Mouse (Mus musculus) liver, postnatal 0 days (tissue): ENCODE results near the gene D630023F18Rik. TPM values are rescaled to one million over a fixed set of nuclear protein-coding genes. Genes with fewer than 3 reads are reported as not detected.

Source experiments
- ATAC-seq: fragments of 200-750 bp; cut with Nextera tagmentation; 2 replicates; pipeline ENCODE4 v1.8.0; 2017; ENCODE audit warnings: mild to moderate bottlenecking, moderate library complexity
- DNase-seq: peaks from one replicate; pipeline ENCODE4 v3.0.0-alpha.2; 2016
- H3K27ac ChIP-seq: fragments of 300-500 bp; sonication (generic); 2 replicates; pipeline ENCODE4 v1.5.1; 2014; ENCODE audit warnings: antibody characterized with exemption, moderate library complexity, mild to moderate bottlenecking, low read depth
- H3K27me3 ChIP-seq: fragments of 300-500 bp; sonication (generic); 2 replicates; pipeline ENCODE4 v1.6.1; 2014; ENCODE audit warnings: low read length, control low read depth, mixed read lengths; ENCODE audit not compliant: insufficient read depth
- H3K36me3 ChIP-seq: fragments of 300-500 bp; sonication (generic); replicated peaks from 2 replicates; pipeline ENCODE4 v1.6.1; 2014; ENCODE audit warnings: mild to moderate bottlenecking, control low read depth, low read length, moderate library complexity, mixed read lengths; ENCODE audit not compliant: insufficient read depth
- H3K4me1 ChIP-seq: fragments of 300-500 bp; sonication (generic); 2 replicates; pipeline ENCODE4 v1.6.1; 2014; ENCODE audit warnings: antibody characterized with exemption, mild to moderate bottlenecking, control low read depth; ENCODE audit not compliant: insufficient read depth
- H3K4me2 ChIP-seq: fragments of 300-500 bp; sonication (generic); 2 replicates; pipeline ENCODE4 v1.6.1; 2014; ENCODE audit warnings: low read depth, mild to moderate bottlenecking, low read length, moderate library complexity, mixed read lengths
- H3K4me3 ChIP-seq: fragments of 300-500 bp; sonication (generic); 2 replicates; pipeline ENCODE4 v1.5.1; 2014; ENCODE audit warnings: low read depth, low read length
- H3K9ac ChIP-seq: fragments of 300-500 bp; sonication (generic); replicated peaks from 2 replicates; pipeline ENCODE4 v1.6.1; 2014; ENCODE audit warnings: mild to moderate bottlenecking, moderate library complexity
- H3K9me3 ChIP-seq: fragments of 300-500 bp; sonication (generic); 2 replicates; pipeline ENCODE4 v1.6.1; 2016; ENCODE audit warnings: mild to moderate bottlenecking, control low read depth, low read length, mixed read lengths
- CTCF ChIP-seq: sonication (generic); IDR thresholded peaks from 2 replicates; pipeline ENCODE4 v1.5.1; 2016; ENCODE audit warnings: antibody characterized with exemption, low read depth
- EP300 ChIP-seq: IDR thresholded peaks from 2 replicates; pipeline ENCODE4 v1.6.1; 2016; ENCODE audit warnings: antibody characterized with exemption, low read depth, mild to moderate bottlenecking
- WGBS: fragments of 180-500 bp; shearing (Covaris S2); extraction: QIAGEN DNeasy Blood & Tissue Kit; methylation state at CpG from one replicate; pipeline ENCODE4 v1.1.7; 2014; ENCODE audit not compliant: insufficient replicate concordance; 5-methylcytosine and 5-hydroxymethylcytosine counted together
- polyA plus RNA-seq: library from polyadenylated mRNA; unstranded; fragments of >200 nt; fragmentation: Nextera tagmentation; extraction: Ambion mirVana; gene quantifications from 2 replicates; pipeline ENCODE4 v1.2.1, GENCODE M21; 2015

The D630023F18Rik gene
- polyA plus RNA-seq, 1 experiment from 2014 or later = 0.12 TPM

DNA sequence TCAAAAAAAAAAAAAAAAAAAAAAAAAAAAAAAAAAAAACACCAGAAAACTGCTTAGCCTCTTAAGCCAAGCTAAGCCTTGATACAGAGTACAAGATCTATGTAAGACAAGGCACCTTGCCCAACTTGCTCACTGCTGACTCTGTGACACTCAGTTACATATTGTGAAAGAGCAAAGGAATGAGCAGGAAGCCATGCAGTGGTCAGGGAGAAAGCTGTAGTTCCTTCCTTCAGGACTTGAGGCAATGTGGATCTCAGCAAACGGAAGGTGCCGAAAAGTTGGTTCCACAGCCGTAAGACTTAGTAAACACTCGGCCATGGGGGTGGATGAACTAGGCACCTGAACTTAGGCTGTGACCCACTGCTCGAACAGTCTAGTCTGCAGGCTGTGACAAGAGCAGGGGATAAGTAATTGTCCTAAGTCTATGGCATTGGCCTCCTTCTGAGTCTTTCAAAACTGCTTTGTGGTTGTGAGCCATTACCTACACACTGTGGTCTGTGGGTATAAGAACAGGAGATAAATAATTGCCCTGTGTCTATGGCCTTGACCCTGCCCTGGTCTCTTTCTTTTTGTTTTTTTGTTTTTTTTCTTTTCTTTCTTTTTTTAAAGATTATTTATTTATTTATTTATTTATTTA, 9.4 kb downstream of the D630023F18Rik start:
- DNase-seq = no peak
- TF ChIP-seq CTCF (no peak), EP300 (no peak)

DNA sequence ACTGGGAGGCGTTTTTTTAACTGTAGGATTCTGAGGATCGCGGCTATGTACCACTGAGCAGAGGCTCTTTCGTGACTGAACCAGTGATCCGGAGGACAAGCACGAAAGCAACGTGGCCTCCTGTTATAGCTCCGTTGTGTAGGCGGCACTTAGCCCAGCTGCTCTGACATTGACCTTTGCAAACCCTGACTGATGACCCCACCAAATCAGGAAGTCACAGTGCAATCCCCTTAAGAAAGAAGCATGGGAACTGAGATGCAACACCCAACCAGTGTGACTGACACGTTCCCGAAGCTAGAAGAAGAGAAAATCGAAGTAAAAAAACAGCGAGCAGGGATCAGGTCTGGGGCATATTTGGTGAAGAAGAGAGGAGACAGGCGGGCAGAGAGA, 10.2 kb downstream of the D630023F18Rik start:
- WGBS = 30% methylated on average over 14 of the region's 14 CpGs

More for the DNA sequence above, 9.4 kb downstream of the D630023F18Rik start:
- no peaks in the 10 kb centered on the region for H3K36me3 ChIP-seq
- WGBS = 62% methylated on average over 5 of the region's 5 CpGs
- ATAC-seq = peak; percentile 71
- no peak overlapping the region for H3K9ac ChIP-seq
- peaks cover 5% of the 10 kb centered on the region for H3K4me1 ChIP-seq
- H3K27ac ChIP-seq = peak overlapping the region; percentile 60
- H3K9me3 ChIP-seq = no peaks in the 10 kb centered on the region
- H3K27me3 ChIP-seq = no peaks in the 10 kb centered on the region
- H3K4me2 ChIP-seq = no peak overlapping the region
- H3K4me3 ChIP-seq = no peak overlapping the region

GRCm38 (mm10) chr1:65112031-65112806, 10.8 kb downstream of the D630023F18Rik start:
- DNase-seq = peak; percentile 82
- Histone ChIP-seq H3K36me3 (no peaks in the 10 kb centered on the region), H3K27ac (peak overlapping the region; percentile 72), H3K9me3 (no peaks in the 10 kb centered on the region), H3K27me3 (no peaks in the 10 kb centered on the region), H3K4me2 (peak overlapping the region; percentile 61), H3K4me3 (peak overlapping the region; percentile 2; the same call in 1 of the 2 replicates), H3K9ac (0 out of 2 replicates have a peak overlapping the region, but pooled peaks have one; percentile 16), H3K4me1 (peaks cover 2% of the 10 kb centered on the region; the same call in 1 of the 2 replicates)
- ATAC-seq = peak; percentile 51
- TF ChIP-seq CTCF (peak; percentile 91), EP300 (no peak)
- WGBS = 11% methylated on average over 8 of the region's 8 CpGs

More for the DNA sequence above, 10.2 kb downstream of the D630023F18Rik start:
- DNase-seq (peak; percentile 20), ATAC-seq (peak; percentile 69)
- H3K4me3 ChIP-seq = peak overlapping the region; percentile 2; the same call in 1 of the 2 replicates
- H3K27me3 ChIP-seq = no peaks in the 10 kb centered on the region
- TF ChIP-seq CTCF (no peak), EP300 (no peak)
- H3K4me2 ChIP-seq = peak overlapping the region; percentile 61
- peak overlapping the region; percentile 72 for H3K27ac ChIP-seq
- no peaks in the 10 kb centered on the region for H3K9me3 ChIP-seq
- 0 out of 2 replicates have a peak overlapping the region, but pooled peaks have one; percentile 16 for H3K9ac ChIP-seq
- H3K4me1 ChIP-seq = peaks cover 2% of the 10 kb centered on the region; the same call in 1 of the 2 replicates
- no peaks in the 10 kb centered on the region for H3K36me3 ChIP-seq

DNA sequence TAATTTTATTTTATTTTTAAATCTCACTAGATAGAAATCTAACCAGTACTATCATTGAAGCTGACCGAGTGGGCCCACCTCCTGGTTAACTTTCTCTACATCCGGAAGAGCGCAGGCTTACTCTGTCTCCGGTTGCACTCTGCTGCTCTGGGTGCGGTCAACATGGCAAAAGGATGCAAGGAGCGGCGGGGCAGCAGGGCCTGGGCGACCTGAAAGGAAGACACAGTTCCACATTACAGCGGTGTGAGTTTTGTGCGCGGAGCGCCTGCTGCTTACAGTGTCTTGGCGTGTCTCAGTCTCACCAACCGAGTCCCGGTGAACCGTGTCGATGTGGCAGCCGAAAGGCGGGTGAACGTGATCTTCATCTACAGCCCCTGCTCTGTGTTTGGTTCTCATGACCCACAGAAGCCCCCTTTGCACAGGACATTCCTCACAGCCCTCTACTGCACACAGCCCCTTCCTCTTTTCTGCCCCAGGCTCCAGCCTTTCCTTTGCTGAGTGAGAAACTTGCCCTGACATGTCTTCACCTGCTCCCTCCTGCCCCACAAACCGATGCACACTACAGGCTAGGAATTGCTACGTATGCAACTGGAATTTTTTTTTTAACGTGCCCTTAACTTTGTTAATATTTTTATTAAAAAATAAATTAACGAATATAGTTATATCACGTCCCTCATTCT, 13.1 kb downstream of the D630023F18Rik start:
- Histone ChIP-seq H3K4me3 (no peak overlapping the region), H3K36me3 (no peaks in the 10 kb centered on the region), H3K9ac (no peak overlapping the region), H3K27me3 (no peaks in the 10 kb centered on the region), H3K4me2 (no peak overlapping the region), H3K27ac (no peak overlapping the region), H3K4me1 (peaks cover 2% of the 10 kb centered on the region; the same call in 1 of the 2 replicates), H3K9me3 (no peaks in the 10 kb centered on the region)
- no peak for TF ChIP-seq CTCF
- no peak for TF ChIP-seq EP300
- ATAC-seq (no peak), DNase-seq (no peak)
- 78% methylated on average over 25 of the region's 25 CpGs for WGBS

- no peaks in the 10 kb centered on the region for H3K9me3 ChIP-seq
- no peak for DNase-seq
- no peak overlapping the region for H3K27ac ChIP-seq
- H3K4me1 ChIP-seq = peaks cover 2% of the 10 kb centered on the region; the same call in 1 of the 2 replicates
- no peaks in the 10 kb centered on the region for H3K27me3 ChIP-seq
- H3K4me3 ChIP-seq = no peak overlapping the region
- TF ChIP-seq CTCF (no peak), EP300 (no peak)
- ATAC-seq = no peak
- WGBS = 70% methylated on average over 8 of the region's 8 CpGs
- no peak overlapping the region for H3K4me2 ChIP-seq
- no peaks in the 10 kb centered on the region for H3K36me3 ChIP-seq
- H3K9ac ChIP-seq = no peak overlapping the region
Observed at GRCm38 (mm10) chr1:65109196-65109595, 13.8 kb downstream of the D630023F18Rik start.
